Mouse (Mus musculus): ENCODE data around the gene Olfr1469. TPM values are rescaled to one million over a fixed set of nuclear protein-coding genes. Genes with fewer than 3 reads are reported as not detected.
"Not testable (repeated sequence)": the region's sequence is repeated elsewhere in the genome, so short reads cannot be mapped to it uniquely, and the experiment has no call there.

The Olfr1469 gene
- not detected in 2 replicates for polyA plus RNA-seq (2012; rRNA removed)

DNA sequence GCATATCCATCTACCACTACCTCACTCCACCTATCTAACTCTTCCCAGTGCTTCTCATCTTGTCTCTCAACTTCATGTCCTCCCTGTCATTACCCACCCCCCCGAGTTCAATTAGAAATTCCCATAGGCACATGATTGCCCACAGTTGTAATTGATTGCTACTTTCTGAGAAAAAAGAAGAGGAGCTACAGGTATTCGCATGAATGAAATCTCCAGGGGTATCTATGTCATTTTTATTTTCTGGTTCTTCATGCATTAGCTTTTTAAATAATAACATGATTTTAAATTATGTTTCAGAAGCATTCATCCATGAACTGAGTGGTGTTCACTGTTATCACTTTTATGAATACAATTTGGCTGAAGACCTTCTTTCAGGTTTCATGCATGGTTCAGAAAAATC is at the start of gene Olfr1469:
Gene Olfr1469 (plus strand): TSS at position 301 of the 400 bp plus-strand sequence.
- WGBS, result 59% methylated on average over 2 of the region's 2 CpGs
- H3K27me3 ChIP-seq (ENCODE audit: control insufficient read depth, insufficient read depth, low read length), result no peaks in the 10 kb centered on the region
- no peak within 1 kb of the TSS for H3K4me3 ChIP-seq (ENCODE audit: low read depth, low read length)
- H3K27ac ChIP-seq (ENCODE audit: insufficient read depth, low read depth, low read length), result no peak within 1 kb of the TSS
- no peaks in the 10 kb centered on the region for H3K36me3 ChIP-seq (ENCODE audit: control insufficient read depth, insufficient read depth, low read length)
- no peaks in the 10 kb centered on the region for H3K4me1 ChIP-seq (ENCODE audit: control insufficient read depth, insufficient read depth, insufficient read length, low read length)
- TF ChIP-seq CTCF (IDR thresholded peaks at IDR 0.05; ENCODE audit: extremely low read depth, insufficient read length, insufficient replicate concordance, low read depth, low read length) (no peak), POLR2A (IDR thresholded peaks at IDR 0.05; ENCODE audit: low read depth, low read length) (no peak)

DNA sequence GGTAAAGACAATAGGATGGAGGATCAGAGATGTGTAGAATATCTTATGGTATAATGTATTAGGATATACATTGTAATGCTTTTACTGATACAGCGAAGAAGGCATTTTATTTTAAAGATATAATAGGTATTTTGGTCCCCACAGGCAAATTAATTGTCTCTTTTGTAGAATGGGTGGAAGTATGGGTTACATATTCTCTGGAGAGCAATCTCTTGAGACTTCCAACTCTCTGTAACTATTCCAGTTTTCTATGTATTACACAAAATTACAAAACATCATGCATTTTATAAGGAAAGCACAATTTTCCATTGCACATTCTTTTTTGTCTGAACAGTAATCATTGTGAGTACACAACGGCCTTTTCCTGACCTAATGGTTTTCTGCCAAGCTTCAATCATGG is 45.7 kb upstream of the Olfr1469 start, which contains the start of gene Olfr1467:
Gene Olfr1467 (plus strand): TSS at position 301 of the 400 bp plus-strand sequence.
- Histone ChIP-seq H3K36me3 (ENCODE audit: control insufficient read depth, insufficient read depth, low read length) (no peaks in the 10 kb centered on the region), H3K4me1 (ENCODE audit: control insufficient read depth, insufficient read depth, insufficient read length, low read length) (no peaks in the 10 kb centered on the region), H3K27me3 (ENCODE audit: control insufficient read depth, insufficient read depth, low read length) (no peaks in the 10 kb centered on the region), H3K27ac (ENCODE audit: insufficient read depth, low read depth, low read length) (no peak within 1 kb of the TSS), H3K4me3 (ENCODE audit: low read depth, low read length) (no peak within 1 kb of the TSS)
- 55% methylated on average over 2 of the region's 2 CpGs for WGBS
- TF ChIP-seq POLR2A (IDR thresholded peaks at IDR 0.05; ENCODE audit: low read depth, low read length), result no peak
- TF ChIP-seq CTCF (IDR thresholded peaks at IDR 0.05; ENCODE audit: extremely low read depth, insufficient read length, insufficient replicate concordance, low read depth, low read length), result no peak

DNA sequence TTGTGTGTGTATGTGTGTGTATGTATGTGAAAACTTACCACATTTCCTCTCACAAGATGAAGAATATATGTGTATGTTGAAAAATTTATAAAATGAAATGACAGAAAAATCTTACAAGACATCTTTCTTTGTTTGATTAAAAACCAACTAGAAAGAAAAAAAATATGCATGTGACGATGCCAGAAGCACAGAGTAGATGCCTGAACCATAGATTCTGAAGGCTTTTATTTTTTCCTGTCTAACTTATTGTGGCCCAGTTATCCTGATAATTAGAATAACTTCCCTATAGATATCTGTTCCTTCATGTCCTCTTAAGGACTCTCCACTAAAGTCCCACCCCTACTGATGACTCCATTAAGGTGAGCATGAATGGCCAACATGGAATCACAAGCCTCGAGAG is 35.5 kb downstream of the Olfr1469 start, which contains the start of gene Olfr1471:
Gene Olfr1471 (plus strand): TSS at position 301 of the 400 bp plus-strand sequence.
- H3K27ac ChIP-seq (ENCODE audit: insufficient read depth, low read depth, low read length); H3K36me3 ChIP-seq (ENCODE audit: control insufficient read depth, insufficient read depth, low read length); H3K27me3 ChIP-seq (ENCODE audit: control insufficient read depth, insufficient read depth, low read length); H3K4me1 ChIP-seq (ENCODE audit: control insufficient read depth, insufficient read depth, insufficient read length, low read length); H3K4me3 ChIP-seq (ENCODE audit: low read depth, low read length): not testable (repeated sequence)
- 58% methylated on average over 2 of the region's 2 CpGs for WGBS

DNA sequence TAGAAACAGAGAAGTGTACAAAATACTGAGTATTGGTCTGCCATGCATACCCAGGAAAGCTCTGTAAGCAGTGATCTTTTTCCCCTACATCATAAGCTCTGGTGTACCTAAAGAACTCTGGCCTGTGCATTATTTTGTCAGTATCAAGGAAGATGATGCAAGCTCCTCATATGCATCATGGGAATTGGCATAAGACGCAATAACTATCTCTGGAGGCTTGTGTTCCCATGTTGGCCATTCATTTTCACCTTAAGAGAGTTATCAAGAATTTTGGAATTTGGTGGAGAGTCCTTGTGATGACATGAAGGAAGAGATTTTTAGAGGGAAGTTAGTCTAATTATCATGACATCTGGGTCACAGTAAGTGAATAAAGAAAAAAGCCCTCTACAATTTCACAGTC is 48.3 kb downstream of the Olfr1469 start, which contains the start of gene Olfr1472:
Gene Olfr1472 (minus strand): TSS at position 101 of the 400 bp plus-strand sequence.
- H3K4me3 ChIP-seq (ENCODE audit: low read depth, low read length), result no peak within 1 kb of the TSS
- no peaks in the 10 kb centered on the region for H3K4me1 ChIP-seq (ENCODE audit: control insufficient read depth, insufficient read depth, insufficient read length, low read length)
- no peak within 1 kb of the TSS for H3K27ac ChIP-seq (ENCODE audit: insufficient read depth, low read depth, low read length)
- H3K27me3 ChIP-seq (ENCODE audit: control insufficient read depth, insufficient read depth, low read length), result no peaks in the 10 kb centered on the region
- TF ChIP-seq POLR2A (IDR thresholded peaks at IDR 0.05; ENCODE audit: low read depth, low read length), result no peak
- no peak for TF ChIP-seq CTCF (IDR thresholded peaks at IDR 0.05; ENCODE audit: extremely low read depth, insufficient read length, insufficient replicate concordance, low read depth, low read length)
- 68% methylated on average over 1 of the region's 1 CpGs for WGBS
- H3K36me3 ChIP-seq (ENCODE audit: control insufficient read depth, insufficient read depth, low read length), result no peaks in the 10 kb centered on the region

Other genes starting within 250 kb of the Olfr1469 start
- not detected in 2 replicates for gene Olfr1461, start 244.8 kb upstream of the Olfr1469 start, polyA plus RNA-seq (2012; rRNA removed)
- gene Olfr1462, start 222.1 kb upstream of the Olfr1469 start, polyA plus RNA-seq (2012; rRNA removed), result not detected in 2 replicates
- gene Olfr1463, start 176.5 kb upstream of the Olfr1469 start, polyA plus RNA-seq (2012; rRNA removed), result not detected in 2 replicates
- not detected in 2 replicates for gene Olfr1465, start 92.3 kb upstream of the Olfr1469 start, polyA plus RNA-seq (2012; rRNA removed)
- gene Olfr1466, start 69.0 kb upstream of the Olfr1469 start, polyA plus RNA-seq (2012; rRNA removed), result not detected in 2 replicates
- gene Olfr1467, start 45.6 kb upstream of the Olfr1469 start, polyA plus RNA-seq (2012; rRNA removed), result not detected in 2 replicates
- not detected in 2 replicates for gene Olfr1471, start 35.6 kb downstream of the Olfr1469 start, polyA plus RNA-seq (2012; rRNA removed)
- not detected in 2 replicates for gene Olfr1472, start 48.2 kb downstream of the Olfr1469 start, polyA plus RNA-seq (2012; rRNA removed)
- not detected in 2 replicates for gene Olfr1474, start 61.7 kb downstream of the Olfr1469 start, polyA plus RNA-seq (2012; rRNA removed)
- not detected in 2 replicates for gene Olfr1475, start 72.3 kb downstream of the Olfr1469 start, polyA plus RNA-seq (2012; rRNA removed)
- not detected in 2 replicates for gene Olfr1477, start 92.7 kb downstream of the Olfr1469 start, polyA plus RNA-seq (2012; rRNA removed)
- gene Olfr1480, start 120.1 kb downstream of the Olfr1469 start, polyA plus RNA-seq (2012; rRNA removed), result not detected in 2 replicates
- gene Olfr1484, start 175.7 kb downstream of the Olfr1469 start, polyA plus RNA-seq (2012; rRNA removed), result not detected in 2 replicates
- not detected in 2 replicates for gene Olfr1487, start 209.5 kb downstream of the Olfr1469 start, polyA plus RNA-seq (2012; rRNA removed)
- not detected in 2 replicates for gene Olfr1489, start 223.8 kb downstream of the Olfr1469 start, polyA plus RNA-seq (2012; rRNA removed)
- gene Olfr1490, start 243.2 kb downstream of the Olfr1469 start, polyA plus RNA-seq (2012; rRNA removed), result not detected in 2 replicates

Measured in small intestine, adult 2 months (tissue).